Mouse (Mus musculus) CH12.LX (cell line): ENCODE measurements around the gene Rbm4b. TPM values are rescaled to one million over a fixed set of nuclear protein-coding genes. Genes with fewer than 3 reads are reported as not detected.

Experiments used
- DNase-seq: peaks from one replicate; pipeline ENCODE4 v3.0.0-alpha.2; 2013; ENCODE audit errors: extremely low read depth
- H3K27ac ChIP-seq: 2 replicates; pipeline ENCODE4 v1.5.1; 2012; ENCODE audit warnings: low read depth, mild to moderate bottlenecking, control low read depth, moderate library complexity; ENCODE audit not compliant: insufficient read depth
- H3K27me3 ChIP-seq: replicated peaks from 2 replicates; pipeline ENCODE3; 2012; ENCODE audit warnings: inconsistent platforms
- H3K36me3 ChIP-seq, 2 experiments: replicated peaks in 1 of 2; 2 replicates each; pipeline versions ENCODE3 to v1.6.1; 2012; ENCODE audit warnings: inconsistent platforms in 1 of 2, low read length in 1 of 2, mild to moderate bottlenecking in 1 of 2, mixed read lengths in 1 of 2, moderate library complexity in 1 of 2; ENCODE audit not compliant: control insufficient read depth in 1 of 2, insufficient read depth in 1 of 2
- H3K4me1 ChIP-seq, 2 experiments: 2 replicates each; pipeline ENCODE4 v1.6.1; 2012; ENCODE audit warnings: inconsistent platforms in 1 of 2, moderate library complexity in 1 of 2; ENCODE audit not compliant: insufficient read depth in 2 of 2, control insufficient read depth in 1 of 2
- H3K4me2 ChIP-seq: 2 replicates; pipeline ENCODE4 v1.6.1; 2012; ENCODE audit warnings: low read depth, mild to moderate bottlenecking, control low read depth; ENCODE audit not compliant: poor library complexity, insufficient read depth, severe bottlenecking
- H3K4me3 ChIP-seq, 3 experiments: fragments of 150-350 bp in 1 of 3; sonication (generic) in 1 of 3; replicated peaks in 1 of 3; 2 replicates each; pipeline versions ENCODE3 to v1.5.1; 2011 to 2012; ENCODE audit warnings: low read depth in 2 of 3, low read length in 2 of 3, mild to moderate bottlenecking in 2 of 3, moderate library complexity in 2 of 3, control low read depth in 1 of 3, improper control_type of control experiment in 1 of 3, inconsistent platforms in 1 of 3, mixed read lengths in 1 of 3; ENCODE audit not compliant: poor library complexity in 1 of 3
- H3K79me2 ChIP-seq: replicated peaks from 2 replicates; pipeline ENCODE4 v1.6.1; 2012; ENCODE audit warnings: mild to moderate bottlenecking, moderate library complexity; ENCODE audit not compliant: control insufficient read depth, poor library complexity, insufficient read depth, severe bottlenecking; ENCODE audit errors: extremely low read depth
- H3K9ac ChIP-seq: 2 replicates; pipeline ENCODE4 v1.6.1; 2012; ENCODE audit warnings: low read depth, mild to moderate bottlenecking, control low read depth, moderate library complexity; ENCODE audit not compliant: insufficient read depth
- H3K9me3 ChIP-seq: replicated peaks from 2 replicates; pipeline ENCODE3; 2012; ENCODE audit warnings: low read length, inconsistent platforms, mixed read lengths
- CHD2 ChIP-seq: IDR thresholded peaks from 2 replicates; pipeline ENCODE4 v1.6.1; 2011; ENCODE audit warnings: low read length, improper control_type of control experiment
- E2F4 ChIP-seq: IDR thresholded peaks from 2 replicates; pipeline ENCODE4 v1.6.1; 2011; ENCODE audit warnings: low read depth, low read length, improper control_type of control experiment; ENCODE audit not compliant: insufficient replicate concordance
- EP300 ChIP-seq: IDR thresholded peaks from 2 replicates; pipeline ENCODE4 v1.6.1; 2011; ENCODE audit warnings: low read length, improper control_type of control experiment
- ETS1 ChIP-seq: conservative IDR thresholded peaks from 2 replicates; pipeline ENCODE4 v1.6.1; 2012; ENCODE audit warnings: low read depth, mild to moderate bottlenecking, inconsistent platforms, low read length, improper control_type of control experiment, moderate library complexity
- HCFC1 ChIP-seq: IDR thresholded peaks from 2 replicates; pipeline ENCODE4 v1.6.1; 2012; ENCODE audit warnings: low read depth, mild to moderate bottlenecking, inconsistent platforms, low read length, improper control_type of control experiment
- IRF4 ChIP-seq: IDR thresholded peaks from 2 replicates; pipeline ENCODE4 v1.6.1; 2014; ENCODE audit warnings: low read depth, mild to moderate bottlenecking, inconsistent platforms, low read length, improper control_type of control experiment
- KAT2A ChIP-seq: IDR thresholded peaks from 2 replicates; pipeline ENCODE4 v1.6.1; 2012; ENCODE audit warnings: low read length, improper control_type of control experiment, inconsistent platforms; ENCODE audit not compliant: insufficient replicate concordance
- MAFK ChIP-seq: IDR thresholded peaks from 2 replicates; pipeline ENCODE4 v1.6.1; 2011; ENCODE audit warnings: low read length, improper control_type of control experiment; ENCODE audit not compliant: insufficient replicate concordance
- MAX ChIP-seq: IDR thresholded peaks from 2 replicates; pipeline ENCODE4 v1.6.1; 2011; ENCODE audit warnings: low read length, improper control_type of control experiment
- MEF2A ChIP-seq: IDR thresholded peaks from 2 replicates; pipeline ENCODE4 v1.6.1; 2014; ENCODE audit warnings: low read depth, mild to moderate bottlenecking, inconsistent platforms, low read length, improper control_type of control experiment, borderline replicate concordance
- MXI1 ChIP-seq: IDR thresholded peaks from 2 replicates; pipeline ENCODE4 v1.6.1; 2011; ENCODE audit warnings: mild to moderate bottlenecking, low read depth, low read length, improper control_type of control experiment
- NELFE ChIP-seq: IDR thresholded peaks from 2 replicates; pipeline ENCODE4 v1.6.1; 2011; ENCODE audit warnings: low read depth, low read length, improper control_type of control experiment
- NRF1 ChIP-seq: IDR thresholded peaks from 2 replicates; pipeline ENCODE4 v1.6.1; 2014; ENCODE audit warnings: low read depth, mild to moderate bottlenecking, inconsistent platforms, low read length, improper control_type of control experiment, moderate library complexity
- PAX5 ChIP-seq: IDR thresholded peaks from 2 replicates; pipeline ENCODE4 v1.6.1; 2012; ENCODE audit warnings: low read length, inconsistent platforms, mixed read lengths
- POLR2A ChIP-seq: IDR thresholded peaks from 2 replicates; pipeline ENCODE4 v1.6.1; 2011; ENCODE audit warnings: low read depth, mild to moderate bottlenecking, improper control_type of control experiment, low read length
- POLR2AphosphoS2 ChIP-seq: IDR thresholded peaks from 2 replicates; pipeline ENCODE4 v1.6.1; 2011; ENCODE audit warnings: low read depth, low read length, improper control_type of control experiment
- RAD21 ChIP-seq: IDR thresholded peaks from 2 replicates; pipeline ENCODE4 v1.6.1; 2011; ENCODE audit warnings: low read depth, mild to moderate bottlenecking, low read length, improper control_type of control experiment, moderate library complexity
- TBP ChIP-seq: conservative IDR thresholded peaks from 2 replicates; pipeline ENCODE4 v1.6.1; 2011; ENCODE audit warnings: low read depth, low read length, improper control_type of control experiment
- UBTF ChIP-seq: IDR thresholded peaks from 2 replicates; pipeline ENCODE4 v1.6.1; 2012; ENCODE audit warnings: low read depth, mild to moderate bottlenecking, inconsistent platforms, low read length, improper control_type of control experiment, moderate library complexity
- USF2 ChIP-seq: conservative IDR thresholded peaks from 2 replicates; pipeline ENCODE4 v1.6.1; 2011; ENCODE audit warnings: low read depth, low read length, improper control_type of control experiment
- ZC3H11A ChIP-seq: IDR thresholded peaks from 2 replicates; pipeline ENCODE4 v1.6.1; 2012; ENCODE audit warnings: low read depth, mild to moderate bottlenecking, inconsistent platforms, low read length, improper control_type of control experiment
- ZKSCAN1 ChIP-seq: IDR thresholded peaks from 2 replicates; pipeline ENCODE4 v1.6.1; 2012; ENCODE audit warnings: low read depth, inconsistent platforms, low read length, improper control_type of control experiment, borderline replicate concordance
- ZMIZ1 ChIP-seq: IDR thresholded peaks from 2 replicates; pipeline ENCODE4 v1.6.1; 2012; ENCODE audit warnings: low read depth, mild to moderate bottlenecking, inconsistent platforms, low read length, improper control_type of control experiment
- ZNF384 ChIP-seq: IDR thresholded peaks from 2 replicates; pipeline ENCODE4 v1.6.1; 2012; ENCODE audit warnings: low read depth, low read length, improper control_type of control experiment, inconsistent platforms
- dilution Hi-C: fragments of 300-500 bp; cut with MboI; formaldehyde crosslinking; loops from 2 replicates; pipeline ENCODE4 v1.14.3; 2020; ENCODE audit warnings: low sequenced_read_pairs; ENCODE audit not compliant: extremely low pct_unique_long_range_greater_than_20kb, extremely low pct_ligation_motif_present
- in situ Hi-C: fragments of 300-500 bp; cut with MboI; formaldehyde crosslinking; loops from 3 replicates; pipeline ENCODE4 v1.14.3; 2019; ENCODE audit warnings: low sequenced_read_pairs, low pct_ligation_motif_present, low pct_unique_long_range_greater_than_20kb, mixed read lengths
- polyA plus RNA-seq: library from polyadenylated mRNA; unstranded; fragments of >175 nt; gene quantifications from 2 replicates; pipeline ENCODE4 v1.2.1, GENCODE M21; 2012; ENCODE audit warnings: low read depth; ENCODE audit not compliant: insufficient read length
- total RNA-seq, 2 experiments: library from RNA; depleted of rRNA; stranded (reverse); fragments of 300-350 nt in 1 of 2; fragments of >200 nt in 1 of 2; gene quantifications; 2 replicates each; pipeline ENCODE4 v1.2.3; 2012 to 2014

The Rbm4b gene
- total and polyA plus RNA-seq, 3 experiments = 7.0 to 13.8 (median 11.1) TPM

DNA sequence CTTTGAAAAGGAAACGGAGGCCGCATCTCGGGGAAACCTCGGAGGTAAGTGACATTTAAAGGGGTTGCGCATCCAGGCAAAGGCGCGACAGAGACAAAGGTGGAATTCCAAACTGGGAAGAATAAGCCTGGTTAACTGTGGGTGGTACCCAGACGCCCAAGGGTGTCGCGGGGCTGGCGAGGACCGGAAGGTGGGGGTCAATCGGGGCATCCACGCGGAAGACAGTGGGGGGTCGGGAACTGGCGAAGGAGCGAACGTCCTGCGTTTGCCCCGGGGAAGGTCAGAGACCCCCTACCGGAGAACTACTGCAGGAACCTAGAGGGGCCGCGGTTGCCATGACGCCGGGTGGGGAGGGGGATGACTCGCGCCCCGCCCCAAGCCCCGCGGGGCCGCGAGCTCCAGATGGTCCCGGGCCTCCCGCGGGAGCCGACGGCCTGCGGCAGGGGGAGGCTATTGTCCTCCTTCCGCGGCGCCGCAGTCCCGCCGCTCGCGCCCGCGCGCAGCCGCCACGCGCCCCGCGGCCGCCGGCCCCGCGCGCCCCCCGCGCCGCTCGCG, 44.6 kb upstream of the Rbm4b start:
- H3K79me2 ChIP-seq = no peaks in the 10 kb centered on the region
- in situ Hi-C loops = no loop called here
- H3K27me3 ChIP-seq = peaks cover 1% of the 10 kb centered on the region
- no peak overlapping the region for H3K27ac ChIP-seq
- H3K9ac ChIP-seq = no peak overlapping the region
- no peaks in the 10 kb centered on the region for H3K4me1 ChIP-seq
- peaks cover 10% of the 10 kb centered on the region for H3K9me3 ChIP-seq
- DNase-seq = no peak
- H3K36me3 ChIP-seq = no peaks in the 10 kb centered on the region
- no peak overlapping the region for H3K4me2 ChIP-seq
- no peak for TF ChIP-seq NELFE
- TF ChIP-seq E2F4 = no peak
- no peak for TF ChIP-seq KAT2A
- no peak for TF ChIP-seq IRF4
- TF ChIP-seq ETS1 = no peak
- no peak for TF ChIP-seq RAD21
- TF ChIP-seq POLR2AphosphoS2 = no peak
- TF ChIP-seq UBTF = no peak
- TF ChIP-seq ZC3H11A = no peak
- no peak for TF ChIP-seq EP300
- TF ChIP-seq MAX = no peak
- no peak for TF ChIP-seq PAX5
- TF ChIP-seq ZKSCAN1 = no peak
- no peak for TF ChIP-seq MEF2A
- no peak for TF ChIP-seq ZMIZ1
- dilution Hi-C loops = no loop called here
- no peak overlapping the region for H3K4me3 ChIP-seq

- no peaks in the 10 kb centered on the region for H3K36me3 ChIP-seq
- dilution Hi-C loops (no loop called here), in situ Hi-C loops (no loop called here)
- H3K4me1 ChIP-seq = no peaks in the 10 kb centered on the region
- peaks cover 1% of the 10 kb centered on the region for H3K27me3 ChIP-seq
- H3K9me3 ChIP-seq = peaks cover 10% of the 10 kb centered on the region
- TF ChIP-seq NELFE = no peak
- TF ChIP-seq ZMIZ1 = no peak
- no peak for TF ChIP-seq USF2
- TF ChIP-seq MAFK = no peak
- no peak for TF ChIP-seq RAD21
- no peak for TF ChIP-seq POLR2AphosphoS2
- no peak for TF ChIP-seq MXI1
- no peak for TF ChIP-seq POLR2A
- TF ChIP-seq CHD2 = no peak
- no peak for TF ChIP-seq TBP
- no peak for TF ChIP-seq PAX5
- TF ChIP-seq MAX = no peak
- TF ChIP-seq ZC3H11A = no peak
- no peak for TF ChIP-seq ZNF384
- TF ChIP-seq HCFC1 = no peak
- no peak for TF ChIP-seq NRF1
- TF ChIP-seq E2F4 = no peak
- H3K9ac ChIP-seq = no peak overlapping the region
- no peak overlapping the region for H3K4me2 ChIP-seq
- H3K79me2 ChIP-seq = no peaks in the 10 kb centered on the region
- H3K4me3 ChIP-seq = no peak overlapping the region
- no peak overlapping the region for H3K27ac ChIP-seq
- DNase-seq = no peak
These were observed 44.0 kb upstream of the Rbm4b start for GRCm38 (mm10) chr19:4712156-4712780.
